Mouse (Mus musculus): ENCODE results near the gene Rnf224. TPM values are rescaled to one million over a fixed set of nuclear protein-coding genes. Genes with fewer than 3 reads are reported as not detected.

The Rnf224 gene
- polyA plus RNA-seq, 1 experiment = 0.05 TPM

GRCm38 (mm10) chr2:25271827-25272511 lies 35.4 kb upstream of the Rnf224 start, which contains the start of the genes Ssna1 and Anapc2:
Ssna1 (minus strand) TSS chr2:25272438.
Anapc2 (plus strand) TSS chr2:25272478.
- Histone ChIP-seq H3K36me3 (ENCODE audit: control insufficient read depth, insufficient read depth, low read length) (peaks cover 32% of the 10 kb centered on the region), H3K27ac (ENCODE audit: control insufficient read depth, insufficient read depth, low read length) (peak within 1 kb of the TSS; percentile 61), H3K27me3 (ENCODE audit: control insufficient read depth, insufficient read depth, low read length) (no peaks in the 10 kb centered on the region), H3K4me1 (replicated peaks; ENCODE audit: control insufficient read depth, insufficient read depth, low read length) (peaks cover 17% of the 10 kb centered on the region), H3K4me3 (ENCODE audit: control insufficient read depth, insufficient read depth, low read length) (peak within 1 kb of the TSS; percentile 87)
- WGBS = under 1% methylated on average over 55 of the region's 55 CpGs
- TF ChIP-seq POLR2A (IDR thresholded peaks at IDR 0.05; ENCODE audit: control insufficient read depth, extremely low read depth, insufficient read depth, low read length, poor library complexity) = peak; percentile 81
- peak; percentile 15; the same call in 1 of the 2 replicates for TF ChIP-seq CTCF (IDR thresholded peaks at IDR 0.05; ENCODE audit: borderline replicate concordance, control insufficient read depth, extremely low read depth, insufficient read depth, low read length, poor library complexity)
- DNase-seq = peak; percentile 97

- no peak for DNase-seq
- Histone ChIP-seq H3K4me3 (ENCODE audit: control insufficient read depth, insufficient read depth, low read length) (no peak overlapping the region), H3K27ac (ENCODE audit: control insufficient read depth, insufficient read depth, low read length) (no peak overlapping the region), H3K27me3 (ENCODE audit: control insufficient read depth, insufficient read depth, low read length) (no peaks in the 10 kb centered on the region), H3K36me3 (ENCODE audit: control insufficient read depth, insufficient read depth, low read length) (peaks cover 12% of the 10 kb centered on the region), H3K4me1 (replicated peaks; ENCODE audit: control insufficient read depth, insufficient read depth, low read length) (peaks cover 33% of the 10 kb centered on the region)
- WGBS = 92% methylated on average over 4 of the region's 4 CpGs
- TF ChIP-seq POLR2A (IDR thresholded peaks at IDR 0.05; ENCODE audit: control insufficient read depth, extremely low read depth, insufficient read depth, low read length, poor library complexity) = no peak
- TF ChIP-seq CTCF (IDR thresholded peaks at IDR 0.05; ENCODE audit: borderline replicate concordance, control insufficient read depth, extremely low read depth, insufficient read depth, low read length, poor library complexity) = no peak
These were observed 31.2 kb upstream of the Rnf224 start for GRCm38 (mm10) chr2:25267746-25268309.

- Histone ChIP-seq H3K4me1 (replicated peaks; ENCODE audit: control insufficient read depth, insufficient read depth, low read length) (peaks cover 31% of the 10 kb centered on the region), H3K27ac (ENCODE audit: control insufficient read depth, insufficient read depth, low read length) (no peak overlapping the region), H3K36me3 (ENCODE audit: control insufficient read depth, insufficient read depth, low read length) (peaks cover 12% of the 10 kb centered on the region), H3K27me3 (ENCODE audit: control insufficient read depth, insufficient read depth, low read length) (no peaks in the 10 kb centered on the region), H3K4me3 (ENCODE audit: control insufficient read depth, insufficient read depth, low read length) (no peak overlapping the region)
- no peak for DNase-seq
- TF ChIP-seq CTCF (IDR thresholded peaks at IDR 0.05; ENCODE audit: borderline replicate concordance, control insufficient read depth, extremely low read depth, insufficient read depth, low read length, poor library complexity) = no peak
These were observed 30.7 kb upstream of the Rnf224 start for GRCm38 (mm10) chr2:25267241-25267640.

GRCm38 (mm10) chr2:25266720-25267119 lies 30.1 kb upstream of the Rnf224 start:
- no peak for DNase-seq
- no peak overlapping the region for H3K4me3 ChIP-seq (ENCODE audit: control insufficient read depth, insufficient read depth, low read length)

GRCm38 (mm10) chr2:25265897-25266656 lies 29.5 kb upstream of the Rnf224 start:
- no peak for TF ChIP-seq POLR2A (IDR thresholded peaks at IDR 0.05; ENCODE audit: control insufficient read depth, extremely low read depth, insufficient read depth, low read length, poor library complexity)
- no peak for TF ChIP-seq CTCF (IDR thresholded peaks at IDR 0.05; ENCODE audit: borderline replicate concordance, control insufficient read depth, extremely low read depth, insufficient read depth, low read length, poor library complexity)
- Histone ChIP-seq H3K27ac (ENCODE audit: control insufficient read depth, insufficient read depth, low read length) (no peak overlapping the region), H3K36me3 (ENCODE audit: control insufficient read depth, insufficient read depth, low read length) (peaks cover 12% of the 10 kb centered on the region), H3K27me3 (ENCODE audit: control insufficient read depth, insufficient read depth, low read length) (no peaks in the 10 kb centered on the region), H3K4me3 (ENCODE audit: control insufficient read depth, insufficient read depth, low read length) (no peak overlapping the region), H3K4me1 (replicated peaks; ENCODE audit: control insufficient read depth, insufficient read depth, low read length) (peaks cover 24% of the 10 kb centered on the region)
- WGBS = 61% methylated on average over 6 of the region's 6 CpGs
- DNase-seq = no peak

More at GRCm38 (mm10) chr2:25266720-25267119, 30.1 kb upstream of the Rnf224 start:
- Histone ChIP-seq H3K27me3 (ENCODE audit: control insufficient read depth, insufficient read depth, low read length) (no peaks in the 10 kb centered on the region), H3K36me3 (ENCODE audit: control insufficient read depth, insufficient read depth, low read length) (peaks cover 12% of the 10 kb centered on the region), H3K27ac (ENCODE audit: control insufficient read depth, insufficient read depth, low read length) (no peak overlapping the region), H3K4me1 (replicated peaks; ENCODE audit: control insufficient read depth, insufficient read depth, low read length) (peaks cover 30% of the 10 kb centered on the region)
- TF ChIP-seq CTCF (IDR thresholded peaks at IDR 0.05; ENCODE audit: borderline replicate concordance, control insufficient read depth, extremely low read depth, insufficient read depth, low read length, poor library complexity) (no peak), POLR2A (IDR thresholded peaks at IDR 0.05; ENCODE audit: control insufficient read depth, extremely low read depth, insufficient read depth, low read length, poor library complexity) (no peak)
- 80% methylated on average over 2 of the region's 2 CpGs for WGBS

- DNase-seq = no peak
- 90% methylated on average over 3 of the region's 3 CpGs for WGBS
These were observed 28.3 kb upstream of the Rnf224 start for GRCm38 (mm10) chr2:25264851-25265250.

More at GRCm38 (mm10) chr2:25264851-25265250, 28.3 kb upstream of the Rnf224 start:
- H3K27ac ChIP-seq (ENCODE audit: control insufficient read depth, insufficient read depth, low read length) = no peak overlapping the region
- no peak for TF ChIP-seq CTCF (IDR thresholded peaks at IDR 0.05; ENCODE audit: borderline replicate concordance, control insufficient read depth, extremely low read depth, insufficient read depth, low read length, poor library complexity)
- TF ChIP-seq POLR2A (IDR thresholded peaks at IDR 0.05; ENCODE audit: control insufficient read depth, extremely low read depth, insufficient read depth, low read length, poor library complexity) = no peak
- peaks cover 22% of the 10 kb centered on the region for H3K4me1 ChIP-seq (replicated peaks; ENCODE audit: control insufficient read depth, insufficient read depth, low read length)
- H3K36me3 ChIP-seq (ENCODE audit: control insufficient read depth, insufficient read depth, low read length) = peaks cover under 1% of the 10 kb centered on the region
- H3K27me3 ChIP-seq (ENCODE audit: control insufficient read depth, insufficient read depth, low read length) = no peaks in the 10 kb centered on the region
- H3K4me3 ChIP-seq (ENCODE audit: control insufficient read depth, insufficient read depth, low read length) = no peak overlapping the region
